In the genomic region with DNA sequence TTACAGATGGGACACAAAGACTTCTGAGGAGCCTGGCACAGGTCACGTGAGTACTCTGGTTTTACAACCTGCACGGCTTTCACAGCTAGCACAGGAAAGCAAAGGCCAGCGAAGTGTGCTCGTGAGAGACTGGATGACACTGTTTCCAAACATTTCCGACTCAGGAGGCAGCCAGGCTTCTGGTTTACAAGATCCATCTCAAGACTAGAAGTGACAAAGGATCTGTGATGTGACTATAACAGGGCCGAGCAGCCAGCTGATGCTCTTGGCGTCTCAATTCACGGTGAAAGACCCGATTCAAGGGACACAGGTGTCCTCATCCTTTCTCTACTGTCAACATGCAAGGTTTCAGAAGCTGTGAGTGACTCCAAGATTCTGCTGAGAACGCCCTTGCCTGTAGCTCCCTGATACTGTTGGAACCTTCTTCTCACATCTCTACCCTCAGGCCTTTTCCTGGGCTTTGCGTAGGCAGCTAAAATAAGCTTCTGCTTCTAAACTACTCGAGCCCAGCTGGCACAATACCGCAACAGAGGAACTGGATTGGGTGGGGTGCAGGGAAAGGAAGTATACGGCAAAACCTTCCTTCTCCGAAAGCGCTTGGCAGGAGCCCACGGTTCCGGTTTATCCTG, we compare ENCODE assay signal across 11 mouse cellular contexts.
DNase-seq lines count a peak whose midpoint lies in the region; TF ChIP-seq lines count a peak whose summit lies in the region.
"Had no signal": no experiment of that assay in that cellular context is flagged by ENCODE, and none has a peak within 500 bp of the region (broad histone marks: within the 10 kb centered on the region; RNA-seq: fewer than 3 reads in every experiment).

No protein-coding gene starts in this region.

- no peak for TF ChIP-seq CTCF in cortical plate, adult 2 months (IDR thresholded peaks at IDR 0.05; ENCODE audit: extremely low read depth, insufficient read depth, low read length)

- H3K4me1 ChIP-seq in cortical plate, adult 2 months (ENCODE audit: control insufficient read depth, insufficient read depth, low read length), result peaks cover 19% of the 10 kb centered on the region
- H3K4me1 ChIP-seq: neural tube, embryonic 12.5 days had no signal

- H3K4me3 ChIP-seq in cortical plate, adult 2 months (ENCODE audit: insufficient read depth, low read length), result no peak overlapping the region
- H3K4me3 ChIP-seq: neural tube, embryonic 12.5 days had no signal

- no peak for TF ChIP-seq POLR2A in cortical plate, adult 2 months (IDR thresholded peaks at IDR 0.05; ENCODE audit: extremely low read depth, insufficient read depth, low read length)

- DNase-seq in cerebellum, adult 18-20 months, result peak; percentile 34 to 45
- DNase-seq in cerebellum, postnatal 4 days (ENCODE audit: low spot score in 2 of 2), result no peak
- DNase-seq in left cerebral cortex, postnatal 10 days (ENCODE audit: extremely low spot score in 1 of 2, low spot score in 2 of 2), result peak; percentile 61 to 70
- peak; percentile 75 for DNase-seq in right cerebral cortex, adult 18-20 months
- no peak for DNase-seq in spleen, postnatal 36 days (ENCODE audit: low spot score in 2 of 2)
- DNase-seq in retina, embryonic 14.5 days (ENCODE audit: low spot score), result no peak
- no peak for DNase-seq in ovary, postnatal 10 days (ENCODE audit: low spot score)
- DNase-seq: kidney, postnatal 25 days; thymus, postnatal 14 days had no signal

- intact Hi-C loops in left cerebral cortex, postnatal 10 days (cut with DNase I), result no loop called here

- H3K27ac ChIP-seq in cortical plate, adult 2 months (ENCODE audit: insufficient read depth, low read length), result peak overlapping the region; percentile 31; the same call in 1 of the 2 replicates
- H3K27ac ChIP-seq: neural tube, embryonic 12.5 days had no signal

Comparison
In these comparisons a context has a peak if more than half of its experiments do, and no peak if none do; other contexts are left out.
1. DNase-seq: peak in cerebellum, adult 18-20 months (2 of 2), left cerebral cortex, postnatal 10 days (2 of 2) and right cerebral cortex, adult 18-20 months (single experiment); none in cerebellum, postnatal 4 days (0 of 2), spleen, postnatal 36 days (0 of 2), retina, embryonic 14.5 days (single experiment) and ovary, postnatal 10 days (single experiment).